Mouse (Mus musculus) layer of hippocampus, postnatal 10 days (tissue): ENCODE data around the gene Crls1. TPM values are rescaled to one million over a fixed set of nuclear protein-coding genes. Genes with fewer than 3 reads are reported as not detected.

Experiments used
- DNase-seq, 2 experiments: peaks; one replicate each; pipeline ENCODE4 v3.0.0; 2021; ENCODE audit warnings: low spot score in 2 of 2
- total RNA-seq, 2 experiments: library from RNA; stranded (reverse); gene quantifications; 2 replicates each; pipeline ENCODE4 v1.2.3; 2021

Crls1 gene
- total RNA-seq, 2 experiments from 2014 or later = 35.5 to 36.8 TPM

DNA sequence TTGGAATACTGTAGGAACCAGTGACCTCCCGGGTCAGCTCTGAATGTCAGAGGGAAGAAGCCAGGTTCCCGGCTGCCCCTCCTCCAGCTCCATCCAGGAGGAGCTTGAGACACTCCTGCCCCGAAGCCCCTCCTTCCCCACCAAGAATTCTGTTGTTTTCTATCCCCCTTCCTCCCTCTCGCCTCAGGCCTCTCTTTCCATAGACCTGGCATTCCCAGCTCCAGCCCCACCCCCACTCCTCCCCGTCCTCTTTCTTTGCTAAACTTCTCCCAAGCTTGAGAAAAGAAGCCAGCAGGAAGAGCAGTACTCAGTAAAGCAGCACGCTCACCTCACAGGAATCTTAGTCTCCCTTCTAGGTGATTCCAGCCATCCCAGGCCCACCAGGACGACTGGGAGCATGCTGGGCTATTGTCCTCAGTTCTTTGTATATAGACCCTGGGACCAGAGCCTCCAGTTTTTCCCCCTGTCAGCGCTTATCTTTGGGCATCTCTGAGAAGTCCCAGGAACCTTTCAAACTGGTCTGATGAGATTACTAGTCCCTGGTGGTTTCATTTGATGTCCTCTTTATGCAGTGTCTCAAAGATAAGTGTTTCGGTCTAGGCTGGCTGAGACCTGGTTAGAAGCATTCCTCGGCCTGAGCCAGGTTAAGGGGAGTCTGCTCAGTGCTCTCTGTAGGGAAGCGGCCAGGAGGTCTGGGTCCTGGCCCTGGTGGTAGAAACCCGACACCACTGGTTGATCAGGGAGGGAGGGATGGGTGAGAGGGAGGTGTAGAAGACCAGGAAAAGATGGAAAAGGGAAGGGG lies 34.6 kb downstream of the Crls1 start, which contains the start of gene Lrrn4:
Gene Lrrn4 (minus strand): TSS at position 48 of the 802 bp plus-strand sequence.
- DNase-seq = no peak

- DNase-seq = no peak
These were observed 38.0 kb downstream of the Crls1 start for GRCm38 (mm10) chr2:132884303-132884967.

GRCm38 (mm10) chr2:132885312-132885711 lies 38.8 kb downstream of the Crls1 start:
- DNase-seq = no peak

DNA sequence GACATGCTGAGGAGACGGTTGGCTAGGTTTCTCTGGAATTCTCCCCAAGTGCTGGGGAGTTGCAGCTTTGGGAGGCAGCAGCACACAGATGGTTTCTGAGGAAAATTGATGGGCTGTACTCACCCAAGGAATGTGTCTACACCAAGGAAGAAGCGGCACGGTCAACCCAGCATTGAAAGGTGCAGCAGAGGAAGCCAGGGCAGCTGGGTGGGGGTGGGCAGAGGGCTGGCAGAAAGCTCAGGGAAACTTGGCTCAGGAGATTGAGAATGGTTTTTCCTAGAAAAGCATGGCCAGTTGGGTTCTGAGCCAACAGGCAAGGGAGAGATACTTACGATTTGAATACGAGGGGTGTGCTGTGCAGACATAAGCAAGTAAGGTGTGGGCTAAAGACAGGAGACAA lies 47.4 kb downstream of the Crls1 start:
- DNase-seq = no peak

- DNase-seq = no peak
These were observed 51.7 kb downstream of the Crls1 start for GRCm38 (mm10) chr2:132898211-132898610.

- DNase-seq = no peak
These were observed 54.1 kb downstream of the Crls1 start for GRCm38 (mm10) chr2:132900596-132900995.

DNA sequence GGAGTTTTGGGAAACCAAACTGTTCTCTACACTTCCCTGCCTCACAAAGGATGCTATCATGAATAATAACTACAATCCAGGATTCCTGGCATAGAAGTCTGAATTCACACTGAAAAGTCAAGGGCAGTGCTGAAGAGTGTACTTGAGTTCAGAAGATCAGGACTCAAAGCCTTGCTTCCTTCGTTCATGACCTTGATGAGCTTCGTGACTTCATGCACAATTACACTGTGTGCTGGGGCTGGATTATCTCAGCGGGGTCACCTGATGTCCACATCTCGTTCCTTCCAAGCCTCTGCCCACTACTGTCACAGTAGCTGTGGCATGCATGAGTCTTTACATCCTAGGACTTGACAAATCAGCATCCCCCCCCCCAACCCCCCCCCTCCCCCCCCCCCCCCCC lies 55.2 kb downstream of the Crls1 start:
- DNase-seq = no peak

GRCm38 (mm10) chr2:132902056-132902455 lies 55.6 kb downstream of the Crls1 start:
- no peak for DNase-seq

- peak; percentile 48 to 68 for DNase-seq
These were observed 57.0 kb downstream of the Crls1 start for GRCm38 (mm10) chr2:132903498-132903897.

- no peak for DNase-seq
These were observed 58.5 kb downstream of the Crls1 start for GRCm38 (mm10) chr2:132904961-132905360.

DNA sequence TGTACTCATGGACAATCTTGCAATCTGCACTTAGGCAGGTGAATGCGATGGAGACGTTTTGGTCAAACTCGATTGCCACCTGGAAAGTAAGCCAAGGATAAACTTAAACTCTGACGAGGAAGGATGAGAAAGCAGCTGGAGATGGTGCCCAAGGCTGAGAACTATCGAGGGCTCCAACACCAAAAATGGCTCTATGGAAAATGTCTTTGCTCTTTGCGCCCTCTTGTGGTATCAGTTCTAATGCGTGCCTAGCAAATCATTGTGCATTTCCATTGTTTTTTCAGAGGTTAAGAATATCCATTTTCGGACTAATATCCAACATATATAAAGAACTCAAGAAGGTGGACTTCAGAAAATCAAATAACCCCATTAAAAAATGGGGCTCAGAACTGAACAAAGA lies 60.3 kb downstream of the Crls1 start:
- DNase-seq = peak; percentile 22 to 47

GRCm38 (mm10) chr2:132914785-132915184 lies 68.3 kb downstream of the Crls1 start:
- DNase-seq = no peak

Other genes starting within 250 kb of the Crls1 start
- 1 to 10 TPM; 7.7 to 9.1 TPM for gene Shld1, start 159.7 kb upstream of the Crls1 start, total RNA-seq
- gene Chgb, start 65.4 kb upstream of the Crls1 start, total RNA-seq = 100 to 1,000 TPM; 206 to 208 TPM
- 10 to 100 TPM; 27.5 to 29.9 TPM for gene Trmt6, start 30.6 kb upstream of the Crls1 start, total RNA-seq
- gene Mcm8, start 30.5 kb upstream of the Crls1 start, total RNA-seq = 1 to 10 TPM; 4.2 to 5.4 TPM
- 1 to 10 TPM; 1.2 TPM for gene Lrrn4, start 34.2 kb downstream of the Crls1 start, total RNA-seq
- under 1 TPM; 0.18 to 0.47 TPM for gene Fermt1, start 99.2 kb downstream of the Crls1 start, total RNA-seq